Mouse (Mus musculus) MEL (cell line): Measurements from ENCODE around the gene Umad1.

Experiments
- CTCF ChIP-seq, 3 experiments: IDR thresholded peaks in 2 of 3; conservative IDR thresholded peaks in 1 of 3; 2 replicates each; pipeline ENCODE4 v1.5.1; 2011 to 2012; ENCODE audit warnings: low read length in 3 of 3, low read depth in 2 of 3, mild to moderate bottlenecking in 2 of 3, improper control_type of control experiment in 1 of 3, inconsistent platforms in 1 of 3, mixed read lengths in 1 of 3, moderate library complexity in 1 of 3; ENCODE audit not compliant: control insufficient read depth in 1 of 3, insufficient read depth in 1 of 3, poor library complexity in 1 of 3, severe bottlenecking in 1 of 3
- JUND ChIP-seq: IDR thresholded peaks from 2 replicates; pipeline ENCODE4 v1.6.1; 2011; ENCODE audit warnings: low read depth, mild to moderate bottlenecking, improper control_type of control experiment, low read length
- MAX ChIP-seq: IDR thresholded peaks from 2 replicates; pipeline ENCODE4 v1.6.1; 2011; ENCODE audit warnings: low read length, improper control_type of control experiment
- POLR2A ChIP-seq, 2 experiments: IDR thresholded peaks; 2 replicates each; pipeline ENCODE4 v1.6.1; 2011 to 2012; ENCODE audit warnings: low read length in 2 of 2, mild to moderate bottlenecking in 2 of 2, control low read depth in 1 of 2, improper control_type of control experiment in 1 of 2, low read depth in 1 of 2, moderate library complexity in 1 of 2; ENCODE audit not compliant: control insufficient read depth in 1 of 2, insufficient read depth in 1 of 2, poor library complexity in 1 of 2
- POLR2AphosphoS2 ChIP-seq: IDR thresholded peaks from 2 replicates; pipeline ENCODE4 v1.6.1; 2011; ENCODE audit warnings: low read length, improper control_type of control experiment
- RAD21 ChIP-seq: IDR thresholded peaks from 2 replicates; pipeline ENCODE4 v1.6.1; 2011; ENCODE audit warnings: mild to moderate bottlenecking, low read depth, low read length, improper control_type of control experiment
- RCOR1 ChIP-seq: IDR thresholded peaks from 2 replicates; pipeline ENCODE4 v1.6.1; 2012; ENCODE audit warnings: low read depth, mild to moderate bottlenecking, inconsistent platforms, low read length, improper control_type of control experiment
- USF1 ChIP-seq: IDR thresholded peaks from 2 replicates; pipeline ENCODE4 v1.6.1; 2014; ENCODE audit warnings: low read depth, mild to moderate bottlenecking, inconsistent platforms, low read length, improper control_type of control experiment, moderate library complexity

DNA sequence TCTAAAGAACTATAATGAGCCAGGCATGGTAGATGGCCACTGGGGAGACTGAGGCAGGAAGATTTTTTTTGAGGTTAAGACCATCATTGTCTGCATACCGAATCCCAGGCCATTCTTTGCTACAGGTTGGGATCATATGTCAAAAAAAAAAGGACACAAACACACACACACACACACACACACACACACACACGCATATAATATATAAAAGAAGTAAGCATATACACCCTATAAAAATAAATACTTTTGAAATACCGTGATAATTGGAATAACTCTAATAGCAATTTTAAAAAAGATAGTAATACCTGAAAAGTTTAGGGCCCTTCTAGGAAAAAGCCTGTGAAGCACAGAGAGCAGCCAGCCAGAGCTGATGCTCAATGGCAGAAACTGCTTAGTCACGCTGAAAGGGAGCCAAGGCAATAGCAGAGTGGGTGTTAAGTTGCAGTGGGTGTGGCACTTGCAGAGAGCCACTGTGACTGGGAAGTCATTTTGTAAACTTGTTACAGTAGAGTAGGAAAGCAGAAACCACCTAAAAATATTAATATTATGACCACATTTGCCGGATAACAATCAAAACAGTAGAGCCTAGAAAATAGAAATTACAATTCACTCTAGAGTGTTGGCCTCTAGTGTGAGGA is 86.2 kb downstream of the Umad1 start:
- TF ChIP-seq RAD21 (no peak), CTCF (IDR thresholded peaks at IDR 0.05 in 2 of 3, conservative IDR thresholded peaks at IDR 0.05 in 1 of 3; ENCODE audit: control insufficient read depth in 1 of 3, insufficient read depth in 1 of 3, low read depth in 2 of 3, low read length in 3 of 3, poor library complexity in 1 of 3, severe bottlenecking in 1 of 3) (no peak), USF1 (no peak), POLR2A (IDR thresholded peaks at IDR 0.05; ENCODE audit: control insufficient read depth in 1 of 2, insufficient read depth in 1 of 2, low read depth in 1 of 2, low read length in 2 of 2, poor library complexity in 1 of 2) (peak in 1 of 2 experiments; percentile 45; a peak in 1 of 4 replicates), RCOR1 (no peak), MAX (no peak; the same call in 1 of the 2 replicates), POLR2AphosphoS2 (no peak), JUND (no peak)
